Mouse (Mus musculus): Measurements from ENCODE around the gene Trim16. TPM values are rescaled to one million over a fixed set of nuclear protein-coding genes. Genes with fewer than 3 reads are reported as not detected.
A peak's percentile ranks its signal among the peaks of the same experiment; 100 is the strongest.

Trim16 gene
- polyA plus RNA-seq (2012; rRNA removed), result 0.19 and 0.28 TPM in 2 replicates

DNA sequence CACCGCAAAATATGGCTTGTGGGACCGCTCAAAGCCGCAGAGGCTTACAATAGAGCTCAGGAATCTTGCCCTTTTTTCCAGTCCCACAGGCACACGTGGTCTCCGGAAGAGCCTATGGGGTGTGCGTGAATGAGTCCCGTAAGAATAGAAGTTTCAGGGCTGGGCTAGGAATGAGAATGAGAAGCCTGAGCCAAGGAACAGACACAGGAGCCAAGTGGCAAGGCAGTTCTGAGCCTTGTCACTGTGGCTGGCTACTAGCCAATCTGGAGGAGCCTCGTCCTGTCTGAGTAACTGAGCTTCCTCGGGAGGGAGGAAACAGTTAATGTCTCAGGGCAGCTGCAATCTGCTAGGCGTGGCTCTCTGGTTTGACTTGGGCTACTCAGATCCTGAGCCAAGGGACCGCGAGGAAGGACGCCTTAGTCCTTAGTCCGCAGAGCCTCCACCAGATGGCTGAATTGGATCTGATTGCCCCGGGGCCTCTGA lies at the start of gene Trim16:
Gene Trim16, plus strand, starts transcription at position 173 of the 483 bp plus-strand sequence.
- H3K27ac ChIP-seq (ENCODE audit: control insufficient read depth, insufficient read depth, low read depth, low read length), result no peak within 1 kb of the TSS

DNA sequence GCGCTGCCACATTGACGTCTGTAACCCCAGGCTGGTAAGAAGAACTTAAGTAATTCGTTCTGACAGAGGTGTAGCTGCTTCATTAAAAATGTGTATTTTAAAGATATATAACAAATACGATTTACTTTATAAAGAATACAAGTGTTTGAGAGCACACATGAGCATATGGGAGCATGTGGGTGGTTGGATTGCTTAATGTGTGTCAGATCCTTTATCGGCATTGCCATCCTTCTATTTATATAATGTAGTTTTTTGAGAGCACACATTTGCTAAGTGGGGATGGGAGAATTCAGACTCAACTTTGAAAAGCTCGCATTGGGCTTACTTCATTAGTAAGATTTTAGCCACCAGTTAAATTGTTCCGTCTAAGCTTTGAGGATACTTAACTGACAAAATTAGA lies 43.5 kb upstream of the Trim16 start:
- no peak overlapping the region for H3K27ac ChIP-seq (ENCODE audit: control insufficient read depth, insufficient read depth, low read depth, low read length)
- no peaks in the 10 kb centered on the region for H3K4me1 ChIP-seq (ENCODE audit: control insufficient read depth, insufficient read depth, low read length)
- TF ChIP-seq CTCF (IDR thresholded peaks at IDR 0.05; ENCODE audit: control insufficient read depth, insufficient read depth, insufficient replicate concordance, low read depth, low read length), result no peak
- TF ChIP-seq POLR2A (IDR thresholded peaks at IDR 0.05; ENCODE audit: control insufficient read depth, low read depth, low read length), result no peak
- H3K4me3 ChIP-seq (ENCODE audit: control insufficient read depth, low read depth, low read length), result no peak overlapping the region
- H3K27me3 ChIP-seq (ENCODE audit: control insufficient read depth, insufficient read depth, low read length), result no peaks in the 10 kb centered on the region
- H3K36me3 ChIP-seq (ENCODE audit: control insufficient read depth, insufficient read depth, low read length), result peaks cover 2% of the 10 kb centered on the region

More for the DNA sequence above, at the start of gene Trim16:
- Histone ChIP-seq H3K4me1 (ENCODE audit: control insufficient read depth, insufficient read depth, low read length) (peaks cover 9% of the 10 kb centered on the region), H3K4me3 (ENCODE audit: control insufficient read depth, low read depth, low read length) (peak within 1 kb of the TSS; percentile 12), H3K36me3 (ENCODE audit: control insufficient read depth, insufficient read depth, low read length) (no peaks in the 10 kb centered on the region), H3K27me3 (ENCODE audit: control insufficient read depth, insufficient read depth, low read length) (no peaks in the 10 kb centered on the region)
- TF ChIP-seq POLR2A (IDR thresholded peaks at IDR 0.05; ENCODE audit: control insufficient read depth, low read depth, low read length), result no peak
- no peak for TF ChIP-seq CTCF (IDR thresholded peaks at IDR 0.05; ENCODE audit: control insufficient read depth, insufficient read depth, insufficient replicate concordance, low read depth, low read length)

DNA sequence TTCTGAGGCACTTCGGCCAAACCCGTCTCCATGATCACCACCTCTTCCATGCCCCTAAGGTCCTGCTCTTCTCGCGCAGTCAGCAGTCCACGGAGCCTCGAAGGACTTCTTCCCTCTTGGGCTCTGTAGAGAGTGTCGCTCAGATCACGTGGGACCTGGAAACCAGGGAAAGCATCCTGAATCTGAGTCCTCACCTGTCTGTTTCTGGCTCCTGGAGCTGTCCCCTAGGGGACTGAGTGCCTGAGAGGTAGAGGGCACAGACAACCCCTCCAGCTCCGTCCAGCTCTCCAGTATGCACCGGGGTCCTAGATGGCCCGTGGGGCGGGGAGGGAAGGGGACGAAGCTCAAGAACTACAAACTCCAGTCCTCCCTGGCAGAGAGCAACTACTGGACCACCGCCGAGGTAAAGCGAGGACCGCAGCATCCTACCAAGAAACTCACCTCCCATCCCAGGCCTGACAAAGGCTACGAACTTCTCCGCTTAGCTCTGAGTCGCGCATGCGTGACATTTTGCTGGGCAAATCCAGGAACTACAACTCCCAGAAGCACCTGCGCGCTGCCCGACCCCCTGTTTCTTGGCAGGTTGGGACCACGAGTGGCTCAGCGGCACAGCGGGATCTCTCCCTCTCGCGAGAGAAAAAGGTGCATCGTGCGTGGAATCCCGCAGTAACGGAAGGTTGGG lies 31.0 kb upstream of the Trim16 start, which contains the start of gene Zfp286:
Gene Zfp286, minus strand, starts transcription at position 528 of the 682 bp plus-strand sequence.
- Histone ChIP-seq H3K27me3 (ENCODE audit: control insufficient read depth, insufficient read depth, low read length) (no peaks in the 10 kb centered on the region), H3K36me3 (ENCODE audit: control insufficient read depth, insufficient read depth, low read length) (no peaks in the 10 kb centered on the region; the same call in 1 of the 2 replicates), H3K4me1 (ENCODE audit: control insufficient read depth, insufficient read depth, low read length) (peaks cover 8% of the 10 kb centered on the region), H3K4me3 (ENCODE audit: control insufficient read depth, low read depth, low read length) (peak within 1 kb of the TSS; percentile 93), H3K27ac (ENCODE audit: control insufficient read depth, insufficient read depth, low read depth, low read length) (peak within 1 kb of the TSS; percentile 79)
- TF ChIP-seq POLR2A (IDR thresholded peaks at IDR 0.05; ENCODE audit: control insufficient read depth, low read depth, low read length), result peak; percentile 96
- no peak for TF ChIP-seq CTCF (IDR thresholded peaks at IDR 0.05; ENCODE audit: control insufficient read depth, insufficient read depth, insufficient replicate concordance, low read depth, low read length)

DNA sequence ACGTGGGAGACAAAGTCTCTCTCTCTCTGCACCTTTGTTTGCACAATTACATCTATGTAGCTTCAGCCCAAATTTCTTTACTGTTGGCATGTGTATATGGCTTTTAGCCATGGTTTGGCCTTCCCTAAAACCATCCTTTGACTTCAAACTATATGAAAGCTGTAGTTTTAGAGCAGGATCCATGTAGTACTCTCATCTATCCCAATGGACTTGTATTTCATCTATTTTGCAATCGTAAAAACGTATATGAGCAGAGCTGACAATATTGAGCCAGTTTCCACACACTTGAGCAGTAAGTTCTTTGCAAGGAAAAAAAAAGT lies 30.5 kb upstream of the Trim16 start:
- TF ChIP-seq POLR2A (IDR thresholded peaks at IDR 0.05; ENCODE audit: control insufficient read depth, low read depth, low read length) (no peak), CTCF (IDR thresholded peaks at IDR 0.05; ENCODE audit: control insufficient read depth, insufficient read depth, insufficient replicate concordance, low read depth, low read length) (no peak)
- peak overlapping the region; percentile 79 for H3K27ac ChIP-seq (ENCODE audit: control insufficient read depth, insufficient read depth, low read depth, low read length)

DNA sequence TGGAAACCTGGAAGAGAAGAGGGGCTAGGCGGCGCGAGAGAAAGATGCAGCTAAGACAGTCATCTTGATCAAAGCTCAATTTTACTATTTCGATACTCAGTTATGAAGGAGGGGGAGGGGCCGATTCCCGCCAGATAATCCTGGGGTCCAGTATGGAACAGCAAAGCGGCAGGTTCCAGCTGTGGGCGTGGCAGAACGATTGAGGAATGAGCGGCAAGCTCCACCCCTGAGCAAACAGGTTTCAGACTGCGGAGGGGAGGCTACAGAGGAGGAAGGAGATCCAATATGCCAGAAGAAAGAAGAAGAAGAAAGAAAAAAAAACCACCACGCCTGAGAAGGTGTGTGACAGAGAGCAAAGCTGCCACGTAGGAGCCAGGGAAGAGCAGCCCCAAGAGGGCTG lies 15.9 kb upstream of the Trim16 start:
- no peaks in the 10 kb centered on the region for H3K36me3 ChIP-seq (ENCODE audit: control insufficient read depth, insufficient read depth, low read length)
- peak overlapping the region; percentile 4; the same call in 1 of the 2 replicates for H3K4me3 ChIP-seq (ENCODE audit: control insufficient read depth, low read depth, low read length)
- H3K27ac ChIP-seq (ENCODE audit: control insufficient read depth, insufficient read depth, low read depth, low read length), result no peak overlapping the region
- no peak for TF ChIP-seq POLR2A (IDR thresholded peaks at IDR 0.05; ENCODE audit: control insufficient read depth, low read depth, low read length)
- no peak for TF ChIP-seq CTCF (IDR thresholded peaks at IDR 0.05; ENCODE audit: control insufficient read depth, insufficient read depth, insufficient replicate concordance, low read depth, low read length)
- H3K27me3 ChIP-seq (ENCODE audit: control insufficient read depth, insufficient read depth, low read length), result no peaks in the 10 kb centered on the region
- H3K4me1 ChIP-seq (ENCODE audit: control insufficient read depth, insufficient read depth, low read length), result peaks cover 4% of the 10 kb centered on the region

More for the DNA sequence above, 30.5 kb upstream of the Trim16 start:
- peak overlapping the region; percentile 93 for H3K4me3 ChIP-seq (ENCODE audit: control insufficient read depth, low read depth, low read length)
- H3K4me1 ChIP-seq (ENCODE audit: control insufficient read depth, insufficient read depth, low read length), result peaks cover 11% of the 10 kb centered on the region
- no peaks in the 10 kb centered on the region; the same call in 1 of the 2 replicates for H3K36me3 ChIP-seq (ENCODE audit: control insufficient read depth, insufficient read depth, low read length)
- no peaks in the 10 kb centered on the region for H3K27me3 ChIP-seq (ENCODE audit: control insufficient read depth, insufficient read depth, low read length)

DNA sequence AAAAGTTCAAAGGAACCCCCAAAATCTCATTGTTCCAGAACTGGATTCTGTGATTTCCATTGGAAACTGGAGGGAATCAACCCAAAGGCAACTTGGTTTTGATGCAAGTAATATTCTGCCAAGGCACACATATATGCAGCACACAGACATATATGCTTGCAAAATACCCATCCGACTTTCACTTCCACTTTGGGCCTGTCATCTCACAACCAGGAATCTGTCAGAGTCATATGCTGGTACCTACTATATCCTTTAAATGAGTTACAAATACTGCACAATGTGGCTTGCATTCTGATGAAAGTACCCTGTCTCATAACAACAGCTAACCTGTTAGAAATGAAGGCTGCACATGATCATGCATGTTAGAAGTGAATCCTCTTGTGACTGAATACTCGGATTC lies 12.1 kb upstream of the Trim16 start:
- H3K4me1 ChIP-seq (ENCODE audit: control insufficient read depth, insufficient read depth, low read length), result peaks cover 4% of the 10 kb centered on the region
- TF ChIP-seq CTCF (IDR thresholded peaks at IDR 0.05; ENCODE audit: control insufficient read depth, insufficient read depth, insufficient replicate concordance, low read depth, low read length), result no peak
- TF ChIP-seq POLR2A (IDR thresholded peaks at IDR 0.05; ENCODE audit: control insufficient read depth, low read depth, low read length), result no peak
- no peak overlapping the region for H3K4me3 ChIP-seq (ENCODE audit: control insufficient read depth, low read depth, low read length)
- no peaks in the 10 kb centered on the region for H3K27me3 ChIP-seq (ENCODE audit: control insufficient read depth, insufficient read depth, low read length)
- H3K36me3 ChIP-seq (ENCODE audit: control insufficient read depth, insufficient read depth, low read length), result no peaks in the 10 kb centered on the region
- H3K27ac ChIP-seq (ENCODE audit: control insufficient read depth, insufficient read depth, low read depth, low read length), result no peak overlapping the region

DNA sequence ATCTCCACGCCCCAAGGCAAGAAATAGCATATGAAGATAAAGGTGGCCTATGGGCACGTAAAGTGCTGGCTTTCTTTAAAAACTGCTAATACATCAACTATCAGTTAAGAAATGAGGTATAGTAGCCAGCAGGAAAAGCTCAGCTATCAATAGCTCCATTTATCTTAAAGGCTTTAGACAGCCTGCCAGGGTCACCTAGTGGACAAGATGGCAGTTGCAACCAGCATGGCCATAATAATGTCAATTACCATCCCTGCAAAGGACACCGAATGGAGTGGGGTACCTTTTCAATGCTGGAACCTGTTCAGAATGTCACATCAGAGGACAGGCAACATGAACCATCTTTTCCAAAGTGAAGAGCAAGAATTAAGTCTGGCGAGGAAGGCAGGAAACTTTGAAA lies 10.8 kb upstream of the Trim16 start:
- Histone ChIP-seq H3K36me3 (ENCODE audit: control insufficient read depth, insufficient read depth, low read length) (no peaks in the 10 kb centered on the region), H3K27me3 (ENCODE audit: control insufficient read depth, insufficient read depth, low read length) (no peaks in the 10 kb centered on the region), H3K4me3 (ENCODE audit: control insufficient read depth, low read depth, low read length) (no peak overlapping the region), H3K27ac (ENCODE audit: control insufficient read depth, insufficient read depth, low read depth, low read length) (no peak overlapping the region), H3K4me1 (ENCODE audit: control insufficient read depth, insufficient read depth, low read length) (peaks cover 2% of the 10 kb centered on the region)
- no peak for TF ChIP-seq CTCF (IDR thresholded peaks at IDR 0.05; ENCODE audit: control insufficient read depth, insufficient read depth, insufficient replicate concordance, low read depth, low read length)
- TF ChIP-seq POLR2A (IDR thresholded peaks at IDR 0.05; ENCODE audit: control insufficient read depth, low read depth, low read length), result no peak

All from testis, adult 2 months (tissue).